Mouse (Mus musculus): ENCODE measurements around the gene Zcchc14. TPM values are rescaled to one million over a fixed set of nuclear protein-coding genes. Genes with fewer than 3 reads are reported as not detected.
A peak's percentile ranks its signal among the peaks of the same experiment; 100 is the strongest.

The Zcchc14 gene
- 13.0 and 14.4 TPM in 2 replicates for polyA plus RNA-seq (2015; fragmentation: Nextera tagmentation; extraction: Ambion mirVana)

- H3K9ac ChIP-seq (ENCODE audit: low read length): peak within 1 kb of the TSS; percentile 89
- peak within 1 kb of the TSS; percentile 80 for H3K4me3 ChIP-seq (ENCODE audit: low read length)
- peak; percentile 99 for ATAC-seq (ENCODE audit: low read depth)
- no peaks in the 10 kb centered on the region for H3K27me3 ChIP-seq (ENCODE audit: control insufficient read depth, insufficient read depth, low read depth, low read length)
- H3K9me3 ChIP-seq (ENCODE audit: control insufficient read depth, low read length): no peaks in the 10 kb centered on the region
- under 1% methylated on average over 56 of the region's 67 CpGs for WGBS
- H3K27ac ChIP-seq (ENCODE audit: low read length): peak within 1 kb of the TSS; percentile 94
- H3K4me1 ChIP-seq (replicated peaks; ENCODE audit: control insufficient read depth, insufficient read depth, low read length): peaks cover 43% of the 10 kb centered on the region
- peak within 1 kb of the TSS; percentile 96 for H3K4me2 ChIP-seq (ENCODE audit: low read depth, low read length)
- no peaks in the 10 kb centered on the region for H3K36me3 ChIP-seq (ENCODE audit: control insufficient read depth, insufficient read depth, low read length)
These were observed at the start of gene Zcchc14 for GRCm38 (mm10) chr8:121652774-121653323. TSS of gene Zcchc14 (minus strand) at chr8:121652901.

GRCm38 (mm10) chr8:121699936-121700335 lies 47.2 kb upstream of the Zcchc14 start:
- Histone ChIP-seq H3K9me3 (ENCODE audit: control insufficient read depth, low read length) (no peaks in the 10 kb centered on the region), H3K4me2 (ENCODE audit: low read depth, low read length) (no peak overlapping the region), H3K27ac (ENCODE audit: low read length) (no peak overlapping the region), H3K36me3 (ENCODE audit: control insufficient read depth, insufficient read depth, low read length) (no peaks in the 10 kb centered on the region), H3K4me1 (replicated peaks; ENCODE audit: control insufficient read depth, insufficient read depth, low read length) (peaks cover 3% of the 10 kb centered on the region; the same call in 1 of the 2 replicates), H3K4me3 (ENCODE audit: low read length) (no peak overlapping the region), H3K9ac (ENCODE audit: low read length) (no peak overlapping the region), H3K27me3 (ENCODE audit: control insufficient read depth, insufficient read depth, low read depth, low read length) (no peaks in the 10 kb centered on the region)
- 67% methylated on average over 2 of the region's 2 CpGs for WGBS
- ATAC-seq (ENCODE audit: low read depth): no peak

GRCm38 (mm10) chr8:121698615-121699101 lies 46.0 kb upstream of the Zcchc14 start:
- Histone ChIP-seq H3K27ac (ENCODE audit: low read length) (no peak overlapping the region), H3K4me3 (ENCODE audit: low read length) (0 out of 2 replicates have a peak overlapping the region, but pooled peaks have one; percentile 11), H3K4me2 (ENCODE audit: low read depth, low read length) (peak overlapping the region; percentile 41), H3K36me3 (ENCODE audit: control insufficient read depth, insufficient read depth, low read length) (no peaks in the 10 kb centered on the region), H3K4me1 (replicated peaks; ENCODE audit: control insufficient read depth, insufficient read depth, low read length) (0 out of 2 replicates have a peak, but pooled peaks cover 3% of the 10 kb centered on the region), H3K9ac (ENCODE audit: low read length) (no peak overlapping the region), H3K27me3 (ENCODE audit: control insufficient read depth, insufficient read depth, low read depth, low read length) (no peaks in the 10 kb centered on the region), H3K9me3 (ENCODE audit: control insufficient read depth, low read length) (no peaks in the 10 kb centered on the region)
- 8% methylated on average over 9 of the region's 9 CpGs for WGBS
- ATAC-seq (ENCODE audit: low read depth): peak; percentile 35; the same call in 1 of the 2 replicates

GRCm38 (mm10) chr8:121697735-121698614 lies 45.3 kb upstream of the Zcchc14 start:
- H3K9ac ChIP-seq (ENCODE audit: low read length): no peak overlapping the region
- no peak overlapping the region for H3K27ac ChIP-seq (ENCODE audit: low read length)
- peak overlapping the region; percentile 41 for H3K4me2 ChIP-seq (ENCODE audit: low read depth, low read length)
- no peaks in the 10 kb centered on the region for H3K27me3 ChIP-seq (ENCODE audit: control insufficient read depth, insufficient read depth, low read depth, low read length)
- 0 out of 2 replicates have a peak, but pooled peaks cover 3% of the 10 kb centered on the region for H3K4me1 ChIP-seq (replicated peaks; ENCODE audit: control insufficient read depth, insufficient read depth, low read length)
- 3% methylated on average over 16 of the region's 17 CpGs for WGBS
- no peaks in the 10 kb centered on the region for H3K36me3 ChIP-seq (ENCODE audit: control insufficient read depth, insufficient read depth, low read length)
- H3K9me3 ChIP-seq (ENCODE audit: control insufficient read depth, low read length): no peaks in the 10 kb centered on the region
- 0 out of 2 replicates have a peak overlapping the region, but pooled peaks have one; percentile 11 for H3K4me3 ChIP-seq (ENCODE audit: low read length)
- ATAC-seq (ENCODE audit: low read depth): peak; percentile 68

- Histone ChIP-seq H3K4me1 (replicated peaks; ENCODE audit: control insufficient read depth, insufficient read depth, low read length) (0 out of 2 replicates have a peak, but pooled peaks cover 3% of the 10 kb centered on the region), H3K9me3 (ENCODE audit: control insufficient read depth, low read length) (no peaks in the 10 kb centered on the region), H3K36me3 (ENCODE audit: control insufficient read depth, insufficient read depth, low read length) (no peaks in the 10 kb centered on the region), H3K4me3 (ENCODE audit: low read length) (no peak overlapping the region), H3K4me2 (ENCODE audit: low read depth, low read length) (no peak overlapping the region), H3K27me3 (ENCODE audit: control insufficient read depth, insufficient read depth, low read depth, low read length) (no peaks in the 10 kb centered on the region), H3K9ac (ENCODE audit: low read length) (no peak overlapping the region), H3K27ac (ENCODE audit: low read length) (no peak overlapping the region)
- 45% methylated on average over 6 of the region's 6 CpGs for WGBS
- no peak for ATAC-seq (ENCODE audit: low read depth)
These were observed 43.0 kb upstream of the Zcchc14 start for GRCm38 (mm10) chr8:121695585-121696184.

GRCm38 (mm10) chr8:121694453-121694852 lies 41.8 kb upstream of the Zcchc14 start:
- 50% methylated on average over 4 of the region's 4 CpGs for WGBS
- 0 out of 2 replicates have a peak, but pooled peaks cover 3% of the 10 kb centered on the region for H3K4me1 ChIP-seq (replicated peaks; ENCODE audit: control insufficient read depth, insufficient read depth, low read length)
- no peaks in the 10 kb centered on the region for H3K9me3 ChIP-seq (ENCODE audit: control insufficient read depth, low read length)
- no peak overlapping the region for H3K27ac ChIP-seq (ENCODE audit: low read length)
- H3K4me2 ChIP-seq (ENCODE audit: low read depth, low read length): no peak overlapping the region
- ATAC-seq (ENCODE audit: low read depth): no peak
- no peaks in the 10 kb centered on the region for H3K27me3 ChIP-seq (ENCODE audit: control insufficient read depth, insufficient read depth, low read depth, low read length)
- no peak overlapping the region for H3K9ac ChIP-seq (ENCODE audit: low read length)
- H3K36me3 ChIP-seq (ENCODE audit: control insufficient read depth, insufficient read depth, low read length): no peaks in the 10 kb centered on the region
- no peak overlapping the region for H3K4me3 ChIP-seq (ENCODE audit: low read length)

GRCm38 (mm10) chr8:121688496-121688895 lies 35.8 kb upstream of the Zcchc14 start:
- Histone ChIP-seq H3K27me3 (ENCODE audit: control insufficient read depth, insufficient read depth, low read depth, low read length) (no peaks in the 10 kb centered on the region), H3K27ac (ENCODE audit: low read length) (no peak overlapping the region), H3K36me3 (ENCODE audit: control insufficient read depth, insufficient read depth, low read length) (no peaks in the 10 kb centered on the region), H3K9me3 (ENCODE audit: control insufficient read depth, low read length) (no peaks in the 10 kb centered on the region), H3K4me1 (replicated peaks; ENCODE audit: control insufficient read depth, insufficient read depth, low read length) (peaks cover 3% of the 10 kb centered on the region; the same call in 1 of the 2 replicates), H3K4me3 (ENCODE audit: low read length) (no peak overlapping the region), H3K4me2 (ENCODE audit: low read depth, low read length) (no peak overlapping the region), H3K9ac (ENCODE audit: low read length) (no peak overlapping the region)
- 37% methylated on average over 5 of the region's 5 CpGs for WGBS
- ATAC-seq (ENCODE audit: low read depth): no peak

GRCm38 (mm10) chr8:121687455-121688161 lies 34.9 kb upstream of the Zcchc14 start:
- Histone ChIP-seq H3K9me3 (ENCODE audit: control insufficient read depth, low read length) (no peaks in the 10 kb centered on the region), H3K9ac (ENCODE audit: low read length) (no peak overlapping the region), H3K27me3 (ENCODE audit: control insufficient read depth, insufficient read depth, low read depth, low read length) (no peaks in the 10 kb centered on the region), H3K4me3 (ENCODE audit: low read length) (no peak overlapping the region), H3K4me2 (ENCODE audit: low read depth, low read length) (no peak overlapping the region), H3K36me3 (ENCODE audit: control insufficient read depth, insufficient read depth, low read length) (no peaks in the 10 kb centered on the region), H3K27ac (ENCODE audit: low read length) (no peak overlapping the region), H3K4me1 (replicated peaks; ENCODE audit: control insufficient read depth, insufficient read depth, low read length) (peaks cover 3% of the 10 kb centered on the region; the same call in 1 of the 2 replicates)
- 52% methylated on average over 14 of the region's 14 CpGs for WGBS
- no peak for ATAC-seq (ENCODE audit: low read depth)
